Mouse (Mus musculus) CH12.LX (cell line): ENCODE data around the gene Fam69a. TPM values are rescaled to one million over a fixed set of nuclear protein-coding genes. Genes with fewer than 3 reads are reported as not detected.

Experiments used
- DNase-seq: peaks from one replicate; pipeline ENCODE4 v3.0.0-alpha.2; 2013; ENCODE audit errors: extremely low read depth
- H3K27ac ChIP-seq: 2 replicates; pipeline ENCODE4 v1.5.1; 2012; ENCODE audit warnings: low read depth, mild to moderate bottlenecking, control low read depth, moderate library complexity; ENCODE audit not compliant: insufficient read depth
- H3K27me3 ChIP-seq: replicated peaks from 2 replicates; pipeline ENCODE3; 2012; ENCODE audit warnings: inconsistent platforms
- H3K36me3 ChIP-seq, 2 experiments: replicated peaks in 1 of 2; 2 replicates each; pipeline versions ENCODE3 to v1.6.1; 2012; ENCODE audit warnings: inconsistent platforms in 1 of 2, low read length in 1 of 2, mild to moderate bottlenecking in 1 of 2, mixed read lengths in 1 of 2, moderate library complexity in 1 of 2; ENCODE audit not compliant: control insufficient read depth in 1 of 2, insufficient read depth in 1 of 2
- H3K4me1 ChIP-seq, 2 experiments: 2 replicates each; pipeline ENCODE4 v1.6.1; 2012; ENCODE audit warnings: inconsistent platforms in 1 of 2, moderate library complexity in 1 of 2; ENCODE audit not compliant: insufficient read depth in 2 of 2, control insufficient read depth in 1 of 2
- H3K4me2 ChIP-seq: 2 replicates; pipeline ENCODE4 v1.6.1; 2012; ENCODE audit warnings: low read depth, mild to moderate bottlenecking, control low read depth; ENCODE audit not compliant: poor library complexity, insufficient read depth, severe bottlenecking
- H3K4me3 ChIP-seq, 3 experiments: fragments of 150-350 bp in 1 of 3; sonication (generic) in 1 of 3; replicated peaks in 1 of 3; 2 replicates each; pipeline versions ENCODE3 to v1.5.1; 2011 to 2012; ENCODE audit warnings: low read depth in 2 of 3, low read length in 2 of 3, mild to moderate bottlenecking in 2 of 3, moderate library complexity in 2 of 3, control low read depth in 1 of 3, improper control_type of control experiment in 1 of 3, inconsistent platforms in 1 of 3, mixed read lengths in 1 of 3; ENCODE audit not compliant: poor library complexity in 1 of 3
- H3K79me2 ChIP-seq: replicated peaks from 2 replicates; pipeline ENCODE4 v1.6.1; 2012; ENCODE audit warnings: mild to moderate bottlenecking, moderate library complexity; ENCODE audit not compliant: control insufficient read depth, poor library complexity, insufficient read depth, severe bottlenecking; ENCODE audit errors: extremely low read depth
- H3K9ac ChIP-seq: 2 replicates; pipeline ENCODE4 v1.6.1; 2012; ENCODE audit warnings: low read depth, mild to moderate bottlenecking, control low read depth, moderate library complexity; ENCODE audit not compliant: insufficient read depth
- H3K9me3 ChIP-seq: replicated peaks from 2 replicates; pipeline ENCODE3; 2012; ENCODE audit warnings: low read length, inconsistent platforms, mixed read lengths
- CHD1 ChIP-seq: IDR thresholded peaks from 2 replicates; pipeline ENCODE4 v1.6.1; 2012; ENCODE audit warnings: low read depth, low read length, improper control_type of control experiment, inconsistent platforms
- CHD2 ChIP-seq: IDR thresholded peaks from 2 replicates; pipeline ENCODE4 v1.6.1; 2011; ENCODE audit warnings: low read length, improper control_type of control experiment
- CTCF ChIP-seq, 2 experiments: IDR thresholded peaks in 1 of 2; conservative IDR thresholded peaks in 1 of 2; 2 replicates each; pipeline ENCODE4 v1.5.1; 2011 to 2012; ENCODE audit warnings: low read depth in 2 of 2, low read length in 2 of 2, improper control_type of control experiment in 1 of 2, inconsistent platforms in 1 of 2, mild to moderate bottlenecking in 1 of 2, moderate library complexity in 1 of 2
- ELF1 ChIP-seq: IDR thresholded peaks from 2 replicates; pipeline ENCODE4 v1.6.1; 2014; ENCODE audit warnings: low read depth, mild to moderate bottlenecking, inconsistent platforms, low read length, improper control_type of control experiment
- ETS1 ChIP-seq: conservative IDR thresholded peaks from 2 replicates; pipeline ENCODE4 v1.6.1; 2012; ENCODE audit warnings: low read depth, mild to moderate bottlenecking, inconsistent platforms, low read length, improper control_type of control experiment, moderate library complexity
- GABPA ChIP-seq: IDR thresholded peaks from 2 replicates; pipeline ENCODE4 v1.6.1; 2012; ENCODE audit warnings: low read depth, low read length, improper control_type of control experiment, inconsistent platforms; ENCODE audit not compliant: insufficient replicate concordance
- HCFC1 ChIP-seq: IDR thresholded peaks from 2 replicates; pipeline ENCODE4 v1.6.1; 2012; ENCODE audit warnings: low read depth, mild to moderate bottlenecking, inconsistent platforms, low read length, improper control_type of control experiment
- IRF4 ChIP-seq: IDR thresholded peaks from 2 replicates; pipeline ENCODE4 v1.6.1; 2014; ENCODE audit warnings: low read depth, mild to moderate bottlenecking, inconsistent platforms, low read length, improper control_type of control experiment
- JUN ChIP-seq: IDR thresholded peaks from 2 replicates; pipeline ENCODE4 v1.6.1; 2011; ENCODE audit warnings: low read depth, mild to moderate bottlenecking, low read length, improper control_type of control experiment, moderate library complexity; ENCODE audit not compliant: insufficient read depth
- JUND ChIP-seq: conservative IDR thresholded peaks from 2 replicates; pipeline ENCODE4 v1.6.1; 2011; ENCODE audit warnings: low read depth, low read length, improper control_type of control experiment
- KAT2A ChIP-seq: IDR thresholded peaks from 2 replicates; pipeline ENCODE4 v1.6.1; 2012; ENCODE audit warnings: low read length, improper control_type of control experiment, inconsistent platforms; ENCODE audit not compliant: insufficient replicate concordance
- MAFK ChIP-seq: IDR thresholded peaks from 2 replicates; pipeline ENCODE4 v1.6.1; 2011; ENCODE audit warnings: low read length, improper control_type of control experiment; ENCODE audit not compliant: insufficient replicate concordance
- MAX ChIP-seq: IDR thresholded peaks from 2 replicates; pipeline ENCODE4 v1.6.1; 2011; ENCODE audit warnings: low read length, improper control_type of control experiment
- MAZ ChIP-seq: IDR thresholded peaks from 2 replicates; pipeline ENCODE4 v1.6.1; 2012; ENCODE audit warnings: low read depth, mild to moderate bottlenecking, inconsistent platforms, low read length, improper control_type of control experiment, moderate library complexity
- MEF2A ChIP-seq: IDR thresholded peaks from 2 replicates; pipeline ENCODE4 v1.6.1; 2014; ENCODE audit warnings: low read depth, mild to moderate bottlenecking, inconsistent platforms, low read length, improper control_type of control experiment, borderline replicate concordance
- MXI1 ChIP-seq: IDR thresholded peaks from 2 replicates; pipeline ENCODE4 v1.6.1; 2011; ENCODE audit warnings: mild to moderate bottlenecking, low read depth, low read length, improper control_type of control experiment
- MYC ChIP-seq: IDR thresholded peaks from 2 replicates; pipeline ENCODE4 v1.6.1; 2011; ENCODE audit warnings: low read depth, mild to moderate bottlenecking, improper control_type of control experiment, low read length
- NRF1 ChIP-seq: IDR thresholded peaks from 2 replicates; pipeline ENCODE4 v1.6.1; 2014; ENCODE audit warnings: low read depth, mild to moderate bottlenecking, inconsistent platforms, low read length, improper control_type of control experiment, moderate library complexity
- POLR2A ChIP-seq: IDR thresholded peaks from 2 replicates; pipeline ENCODE4 v1.6.1; 2011; ENCODE audit warnings: low read depth, mild to moderate bottlenecking, improper control_type of control experiment, low read length
- POLR2AphosphoS2 ChIP-seq: IDR thresholded peaks from 2 replicates; pipeline ENCODE4 v1.6.1; 2011; ENCODE audit warnings: low read depth, low read length, improper control_type of control experiment
- RCOR1 ChIP-seq: conservative IDR thresholded peaks from 2 replicates; pipeline ENCODE4 v1.6.1; 2012; ENCODE audit warnings: low read depth, mild to moderate bottlenecking, inconsistent platforms, low read length, improper control_type of control experiment
- SIN3A ChIP-seq: IDR thresholded peaks from 2 replicates; pipeline ENCODE4 v1.6.1; 2012; ENCODE audit warnings: low read length, improper control_type of control experiment, inconsistent platforms
- SMC3 ChIP-seq: IDR thresholded peaks from 2 replicates; pipeline ENCODE4 v1.6.1; 2011; ENCODE audit warnings: low read depth, low read length, improper control_type of control experiment
- TBP ChIP-seq: conservative IDR thresholded peaks from 2 replicates; pipeline ENCODE4 v1.6.1; 2011; ENCODE audit warnings: low read depth, low read length, improper control_type of control experiment
- TCF12 ChIP-seq: IDR thresholded peaks from 2 replicates; pipeline ENCODE4 v1.6.1; 2014; ENCODE audit warnings: low read depth, mild to moderate bottlenecking, inconsistent platforms, low read length, improper control_type of control experiment
- UBTF ChIP-seq: IDR thresholded peaks from 2 replicates; pipeline ENCODE4 v1.6.1; 2012; ENCODE audit warnings: low read depth, mild to moderate bottlenecking, inconsistent platforms, low read length, improper control_type of control experiment, moderate library complexity
- USF1 ChIP-seq: IDR thresholded peaks from 2 replicates; pipeline ENCODE4 v1.6.1; 2014; ENCODE audit warnings: low read depth, mild to moderate bottlenecking, inconsistent platforms, low read length, improper control_type of control experiment
- USF2 ChIP-seq: conservative IDR thresholded peaks from 2 replicates; pipeline ENCODE4 v1.6.1; 2011; ENCODE audit warnings: low read depth, low read length, improper control_type of control experiment
- ZMIZ1 ChIP-seq: IDR thresholded peaks from 2 replicates; pipeline ENCODE4 v1.6.1; 2012; ENCODE audit warnings: low read depth, mild to moderate bottlenecking, inconsistent platforms, low read length, improper control_type of control experiment
- ZNF384 ChIP-seq: IDR thresholded peaks from 2 replicates; pipeline ENCODE4 v1.6.1; 2012; ENCODE audit warnings: low read depth, low read length, improper control_type of control experiment, inconsistent platforms
- dilution Hi-C: fragments of 300-500 bp; cut with MboI; formaldehyde crosslinking; loops from 2 replicates; pipeline ENCODE4 v1.14.3; 2020; ENCODE audit warnings: low sequenced_read_pairs; ENCODE audit not compliant: extremely low pct_unique_long_range_greater_than_20kb, extremely low pct_ligation_motif_present
- in situ Hi-C: fragments of 300-500 bp; cut with MboI; formaldehyde crosslinking; loops from 3 replicates; pipeline ENCODE4 v1.14.3; 2019; ENCODE audit warnings: low sequenced_read_pairs, low pct_ligation_motif_present, low pct_unique_long_range_greater_than_20kb, mixed read lengths
- polyA plus RNA-seq: library from polyadenylated mRNA; unstranded; fragments of >175 nt; gene quantifications from 2 replicates; pipeline ENCODE4 v1.2.1, GENCODE M21; 2012; ENCODE audit warnings: low read depth; ENCODE audit not compliant: insufficient read length
- total RNA-seq, 2 experiments: library from RNA; depleted of rRNA; stranded (reverse); fragments of 300-350 nt in 1 of 2; fragments of >200 nt in 1 of 2; gene quantifications; 2 replicates each; pipeline ENCODE4 v1.2.3; 2012 to 2014

Gene Fam69a
- total and polyA plus RNA-seq, 3 experiments = 4.2 to 14.2 (median 6.5) TPM

DNA sequence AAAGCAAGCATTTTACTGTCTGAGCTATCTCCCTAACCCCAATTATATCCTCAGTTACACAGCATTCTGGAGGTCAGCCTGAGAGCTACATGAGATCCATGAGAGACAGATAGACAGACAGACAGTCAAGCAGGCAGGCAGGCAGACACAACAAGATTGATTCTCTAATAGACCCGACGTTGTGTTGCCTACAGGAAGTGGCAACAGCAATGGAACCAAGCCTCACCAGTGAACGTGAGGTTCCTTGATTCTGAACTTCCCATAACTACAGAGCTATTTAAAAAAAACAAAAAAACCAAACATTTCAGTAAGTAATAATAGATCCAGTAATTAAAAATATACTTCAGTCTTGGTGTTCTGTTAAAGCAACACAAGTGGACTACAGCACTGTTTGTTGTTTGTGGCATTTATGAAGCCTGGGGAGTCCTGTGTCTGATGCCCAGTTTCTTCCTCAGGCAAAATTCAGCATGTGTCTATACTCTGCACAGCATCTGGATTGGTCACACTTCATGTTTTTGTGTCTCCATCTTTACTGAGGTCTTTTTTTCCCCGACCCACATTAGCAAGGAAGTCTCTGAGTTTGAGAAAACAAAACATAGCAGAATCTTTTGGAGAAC is 19.9 kb downstream of the Fam69a start:
- no peak for DNase-seq

DNA sequence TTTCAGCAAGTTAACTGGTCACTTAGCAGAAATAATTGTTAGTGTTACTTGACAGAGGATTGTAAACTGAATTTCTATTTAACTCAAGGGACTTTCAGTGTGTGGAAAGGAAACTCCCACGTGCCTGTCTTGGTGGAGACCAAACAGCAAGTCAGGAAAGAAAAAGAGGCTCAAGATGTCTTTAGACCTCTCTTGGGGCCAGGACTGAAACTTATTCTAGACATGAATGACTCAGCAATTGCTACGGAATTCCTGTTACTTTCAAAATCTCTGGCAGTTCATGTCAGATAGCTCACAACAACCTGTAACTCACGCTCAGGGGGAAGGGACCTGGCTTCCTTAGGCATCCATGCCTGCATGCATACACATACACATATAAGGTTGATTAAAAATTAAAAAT is 20.7 kb downstream of the Fam69a start:
- dilution Hi-C loops (no loop called here), in situ Hi-C loops (no loop called here)
- Histone ChIP-seq H3K4me1 (peaks cover 27 to 70% of the 10 kb centered on the region in 2 experiments), H3K36me3 (peaks cover 0 to 2% of the 10 kb centered on the region in 2 experiments), H3K27me3 (no peaks in the 10 kb centered on the region), H3K9ac (peak overlapping the region; percentile 45), H3K4me2 (peak overlapping the region; percentile 44), H3K9me3 (no peaks in the 10 kb centered on the region), H3K79me2 (peaks cover 8% of the 10 kb centered on the region; the same call in 1 of the 2 replicates), H3K4me3 (no peak overlapping the region), H3K27ac (no peak overlapping the region)
- DNase-seq = peak; percentile 56
- TF ChIP-seq MEF2A = peak; percentile 89
- peak; percentile 94 for TF ChIP-seq RCOR1
- no peak for TF ChIP-seq GABPA
- no peak for TF ChIP-seq UBTF
- peak; percentile 82 for TF ChIP-seq TCF12
- TF ChIP-seq ETS1 = peak; percentile 89
- peak; percentile 86 for TF ChIP-seq MYC
- TF ChIP-seq POLR2A = no peak
- TF ChIP-seq IRF4 = peak; percentile 97
- TF ChIP-seq CHD1 = no peak
- no peak for TF ChIP-seq ZMIZ1
- peak; percentile 79 for TF ChIP-seq CHD2
- TF ChIP-seq MAZ = 0 out of 2 replicates have a peak, but pooled peaks have one; percentile 49
- TF ChIP-seq ELF1 = no peak
- TF ChIP-seq JUN = peak; percentile 89
- TF ChIP-seq NRF1 = no peak
- TF ChIP-seq POLR2AphosphoS2 = no peak
- TF ChIP-seq HCFC1 = no peak
- TF ChIP-seq TBP = no peak
- TF ChIP-seq ZNF384 = peak; percentile 49
- TF ChIP-seq USF2 = 0 out of 2 replicates have a peak, but pooled peaks have one; percentile 8
- TF ChIP-seq SMC3 = peak; percentile 11
- TF ChIP-seq SIN3A = peak; percentile 90
- TF ChIP-seq USF1 = peak; percentile 20; the same call in 1 of the 2 replicates
- 0 out of 2 replicates have a peak, but pooled peaks have one; percentile 62 for TF ChIP-seq KAT2A
- TF ChIP-seq MXI1 = peak; percentile 70; the same call in 1 of the 2 replicates
- peak; percentile 91 for TF ChIP-seq MAFK
- peak; percentile 81; the same call in 1 of the 2 replicates for TF ChIP-seq MAX

More for the DNA sequence above, 19.9 kb downstream of the Fam69a start:
- Histone ChIP-seq H3K9ac (peak overlapping the region; percentile 45), H3K36me3 (peaks cover 0 to 2% of the 10 kb centered on the region in 2 experiments), H3K4me3 (no peak overlapping the region), H3K27ac (no peak overlapping the region), H3K9me3 (no peaks in the 10 kb centered on the region), H3K4me2 (peak overlapping the region; percentile 44), H3K4me1 (peaks cover 24 to 64% of the 10 kb centered on the region in 2 experiments), H3K79me2 (peaks cover 8% of the 10 kb centered on the region; the same call in 1 of the 2 replicates)
- in situ Hi-C loops = no loop called here
- TF ChIP-seq ELF1 (peak; percentile 29; the same call in 1 of the 2 replicates), ZNF384 (peak; percentile 38; the same call in 1 of the 2 replicates), USF1 (no peak), ZMIZ1 (no peak), KAT2A (no peak), JUN (no peak), CTCF (conservative IDR thresholded peaks at IDR 0.05 in 1 of 2, IDR thresholded peaks at IDR 0.05 in 1 of 2; ENCODE audit: low read depth in 2 of 2, low read length in 2 of 2) (no peak), JUND (no peak)
- TF ChIP-seq, all 38 proteins: peak for 2
- dilution Hi-C loops = no loop called here
- no peaks in the 10 kb centered on the region for H3K27me3 ChIP-seq
